8 mouse cellular contexts compared by ENCODE assay signal in genomic region chr17:74394855-74395254, GRCm38 (mm10). TPM values are rescaled to one million over a fixed set of nuclear protein-coding genes. Genes with fewer than 3 reads are reported as not detected.
A peak's percentile ranks its signal among the peaks of the same experiment; 100 is the strongest.
DNase-seq lines count a peak whose midpoint lies in the region; ATAC-seq and TF ChIP-seq lines count a peak whose summit lies in the region.

No protein-coding gene starts in this region.

- no peaks in the 10 kb centered on the region for H3K9me3 ChIP-seq in heart, embryonic 11.5 days (replicated peaks; ENCODE audit: control insufficient read depth, low read length)
- H3K9me3 ChIP-seq in E14TG2a.4 (ENCODE audit: low read length), result no peaks in the 10 kb centered on the region
- no peaks in the 10 kb centered on the region for H3K9me3 ChIP-seq in erythroblast, embryonic 14.5 days (ENCODE audit: control insufficient read depth, low read length)
- H3K9me3 ChIP-seq in midbrain, embryonic 12.5 days, result no peaks in the 10 kb centered on the region

- no peaks in the 10 kb centered on the region for H3K4me1 ChIP-seq in heart, embryonic 11.5 days (ENCODE audit: control insufficient read depth, insufficient read depth, low read length)
- peaks cover 19% of the 10 kb centered on the region for H3K4me1 ChIP-seq in E14TG2a.4 (replicated peaks; ENCODE audit: low read depth, low read length)
- H3K4me1 ChIP-seq in erythroblast, embryonic 14.5 days (ENCODE audit: control insufficient read depth), result peaks cover 18% of the 10 kb centered on the region
- peaks cover 14% of the 10 kb centered on the region for H3K4me1 ChIP-seq in midbrain, embryonic 12.5 days

- WGBS in heart, embryonic 11.5 days (ENCODE audit: insufficient replicate concordance), result 20% methylated on average over 16 of the region's 16 CpGs
- WGBS in midbrain, embryonic 12.5 days, result 37% methylated on average over 16 of the region's 16 CpGs

- no peak for TF ChIP-seq CTCF in E14TG2a.4 (conservative IDR thresholded peaks at IDR 0.05; ENCODE audit: low read length)

- peak overlapping the region; percentile 69 for H3K9ac ChIP-seq in heart, embryonic 11.5 days (ENCODE audit: low read depth, low read length)
- peak overlapping the region; percentile 43; the same call in 1 of the 2 replicates for H3K9ac ChIP-seq in midbrain, embryonic 12.5 days (replicated peaks)

- DNase-seq in heart, adult 9 months (ENCODE audit: low spot score in 2 of 2), result no peak
- peak; percentile 13 for DNase-seq in kidney, postnatal 10 days
- no peak for DNase-seq in left cerebral cortex, adult 18-20 months (ENCODE audit: low spot score in 2 of 2)
- no peak for DNase-seq in urinary bladder, adult 18-20 months (ENCODE audit: low spot score in 2 of 2)

- no peaks in the 10 kb centered on the region for H3K27me3 ChIP-seq in heart, embryonic 11.5 days (ENCODE audit: control insufficient read depth, insufficient read depth, low read length)
- no peaks in the 10 kb centered on the region for H3K27me3 ChIP-seq in E14TG2a.4 (ENCODE audit: insufficient read depth, low read length)
- no peaks in the 10 kb centered on the region for H3K27me3 ChIP-seq in erythroblast, embryonic 14.5 days (ENCODE audit: control insufficient read depth)
- no peaks in the 10 kb centered on the region for H3K27me3 ChIP-seq in midbrain, embryonic 12.5 days

- no peak overlapping the region; the same call in none of the 2 replicates for H3K27ac ChIP-seq in heart, embryonic 11.5 days (ENCODE audit: low read depth, low read length)
- H3K27ac ChIP-seq in midbrain, embryonic 12.5 days (replicated peaks), result no peak overlapping the region

- peak overlapping the region; percentile 80 for H3K4me3 ChIP-seq in heart, embryonic 11.5 days (ENCODE audit: low read depth, low read length)
- H3K4me3 ChIP-seq in E14TG2a.4 (replicated peaks; ENCODE audit: low read length), result peak overlapping the region; percentile 99
- H3K4me3 ChIP-seq in erythroblast, embryonic 14.5 days (replicated peaks), result peak overlapping the region; percentile 84
- H3K4me3 ChIP-seq in midbrain, embryonic 12.5 days, result peak overlapping the region; percentile 91

- no peak for ATAC-seq in heart, embryonic 11.5 days (replicated peaks; ENCODE audit: insufficient number of reproducible peaks, low FRiP score, low TSS enrichment)
- ATAC-seq in midbrain, embryonic 12.5 days (ENCODE audit: low FRiP score, low read depth), result peak; percentile 23

- H3K36me3 ChIP-seq in heart, embryonic 11.5 days (ENCODE audit: control insufficient read depth, insufficient read depth, low read length), result no peaks in the 10 kb centered on the region
- no peaks in the 10 kb centered on the region; the same call in 1 of the 2 replicates for H3K36me3 ChIP-seq in E14TG2a.4 (ENCODE audit: insufficient read depth, low read length)
- peaks cover 3% of the 10 kb centered on the region for H3K36me3 ChIP-seq in erythroblast, embryonic 14.5 days (ENCODE audit: control insufficient read depth)
- no peaks in the 10 kb centered on the region for H3K36me3 ChIP-seq in midbrain, embryonic 12.5 days

- peak overlapping the region; percentile 78 for H3K4me2 ChIP-seq in heart, embryonic 11.5 days
- peak overlapping the region; percentile 66 for H3K4me2 ChIP-seq in midbrain, embryonic 12.5 days (replicated peaks)

RNA-seq across cellular contexts. Expression of gene Slc30a6, which starts 0.6 kb away (rescaled TPM):
- polyA plus RNA-seq in heart, embryonic 11.5 days (2014; fragmentation: Nextera tagmentation; extraction: Ambion mirVana), result 26.6 and 27.9 TPM in 2 replicates
- 0.10 and 0.14 TPM in 2 replicates for polyA plus RNA-seq in erythroblast, embryonic 14.5 days (2012)
- polyA plus RNA-seq in midbrain, embryonic 12.5 days (2016; fragmentation: Nextera tagmentation; extraction: Ambion mirVana), result 28.7 and 30.0 TPM in 2 replicates
- 10 to 100 TPM; 11.8 to 15.2 TPM for total RNA-seq in left cerebral cortex, adult 18-20 months (2021)

RNA-seq across cellular contexts. Expression of gene Spast, which starts 56.1 kb away (rescaled TPM):
- polyA plus RNA-seq in heart, embryonic 11.5 days (2014; fragmentation: Nextera tagmentation; extraction: Ambion mirVana), result 16.2 and 17.5 TPM in 2 replicates
- 0.20 and 0.30 TPM in 2 replicates for polyA plus RNA-seq in erythroblast, embryonic 14.5 days (2012)
- polyA plus RNA-seq in midbrain, embryonic 12.5 days (2016; fragmentation: Nextera tagmentation; extraction: Ambion mirVana), result 41.1 and 46.8 TPM in 2 replicates
- total RNA-seq in left cerebral cortex, adult 18-20 months (2021), result 10 to 100 TPM; 51.1 to 55.4 TPM

Comparison
In these comparisons a context has a peak if more than half of its experiments do, and no peak if none do; other contexts are left out.
1. RNA of gene Slc30a6, which starts 0.6 kb away (polyA plus RNA-seq): 28.7 to 30.0 TPM in midbrain, embryonic 12.5 days and 26.6 to 27.9 TPM in heart, embryonic 11.5 days; 0.10 to 0.14 TPM in erythroblast, embryonic 14.5 days; every median in the first group is over 10 times any median in the second.
2. RNA of gene Spast, which starts 56.1 kb away (polyA plus RNA-seq): 41.1 to 46.8 TPM in midbrain, embryonic 12.5 days and 16.2 to 17.5 TPM in heart, embryonic 11.5 days; 0.20 to 0.30 TPM in erythroblast, embryonic 14.5 days; every median in the first group is over 10 times any median in the second.
3. Peak in every context shown above with its lines, with median percentiles within 50 percentile points of each other: H3K4me3 ChIP-seq.